Mouse (Mus musculus) embryonic fibroblast, embryonic 13.5 days (primary cell): Measurements from ENCODE around the gene Acbd7. TPM values are rescaled to one million over a fixed set of nuclear protein-coding genes. Genes with fewer than 3 reads are reported as not detected.

Experiments
- H3K27ac ChIP-seq: 2 replicates; pipeline ENCODE4 v1.5.1; 2012; ENCODE audit warnings: low read length, control low read depth, inconsistent platforms; ENCODE audit not compliant: insufficient read depth
- H3K4me1 ChIP-seq: 2 replicates; pipeline ENCODE4 v1.6.1; 2011; ENCODE audit warnings: low read length; ENCODE audit not compliant: control insufficient read depth, insufficient read depth
- H3K4me3 ChIP-seq: 2 replicates; pipeline ENCODE4 v1.5.1; 2011; ENCODE audit warnings: mild to moderate bottlenecking, control low read depth, low read length; ENCODE audit not compliant: insufficient read depth
- CTCF ChIP-seq: IDR thresholded peaks from 2 replicates; pipeline ENCODE4 v1.5.1; 2011; ENCODE audit warnings: mild to moderate bottlenecking, control low read depth, low read length, moderate library complexity, borderline replicate concordance; ENCODE audit not compliant: insufficient read depth
- POLR2A ChIP-seq: IDR thresholded peaks from 2 replicates; pipeline ENCODE4 v1.6.1; 2011; ENCODE audit warnings: low read depth, mild to moderate bottlenecking, control low read depth, low read length, moderate library complexity
- polyA plus RNA-seq: library from polyadenylated mRNA; stranded (reverse); fragments of >200 nt; gene quantifications from 2 replicates; pipeline ENCODE4 v1.2.4, GENCODE M21; 2011; ENCODE audit warnings: low read depth; ENCODE audit not compliant: missing spikeins, insufficient read length

The Acbd7 gene
- polyA plus RNA-seq, 1 experiment = not detected

DNA sequence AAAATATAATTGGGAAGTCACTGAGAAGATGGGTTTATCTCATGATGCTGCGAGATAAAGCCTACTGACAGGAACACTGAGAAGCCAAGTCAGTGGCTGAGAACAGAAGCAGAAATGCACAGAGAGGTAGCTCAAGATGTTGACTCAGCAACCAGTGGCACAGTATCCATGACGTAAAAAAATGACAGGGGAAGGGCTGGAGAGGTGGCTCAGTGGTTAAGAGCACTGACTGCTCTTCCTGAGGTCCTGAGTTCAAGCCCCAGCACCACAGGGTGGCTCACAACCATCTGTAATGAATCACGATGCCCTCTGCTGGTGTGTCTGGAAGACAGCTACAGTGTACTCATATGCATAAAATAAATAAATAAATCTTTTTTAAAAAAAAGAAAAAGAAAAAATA, 25.1 kb downstream of the Acbd7 start:
- Histone ChIP-seq H3K27ac (no peak overlapping the region), H3K4me3 (no peak overlapping the region), H3K4me1 (no peaks in the 10 kb centered on the region)
- no peak for TF ChIP-seq CTCF
- TF ChIP-seq POLR2A = no peak

- H3K4me1 ChIP-seq = no peaks in the 10 kb centered on the region
- no peak overlapping the region for H3K4me3 ChIP-seq
- no peak overlapping the region for H3K27ac ChIP-seq
- TF ChIP-seq CTCF (no peak), POLR2A (no peak)
Observed at GRCm38 (mm10) chr2:3365127-3365526, 29.2 kb downstream of the Acbd7 start.

GRCm38 (mm10) chr2:3387105-3387860, 51.3 kb downstream of the Acbd7 start:
- no peak for TF ChIP-seq POLR2A
- TF ChIP-seq CTCF = no peak
- H3K4me3 ChIP-seq = no peak overlapping the region
- no peaks in the 10 kb centered on the region for H3K4me1 ChIP-seq
- H3K27ac ChIP-seq = no peak overlapping the region

Other genes starting within 250 kb of the Acbd7 start
- 25.9 and 32.1 TPM in 2 replicates for gene Fam171a1, start 221.9 kb upstream of the Acbd7 start, polyA plus RNA-seq
- 34.3 and 36.7 TPM in 2 replicates for gene Nmt2, start 52.0 kb upstream of the Acbd7 start, polyA plus RNA-seq
- 13.7 and 16.1 TPM in 2 replicates for gene Rpp38, start 3.5 kb upstream of the Acbd7 start, polyA plus RNA-seq
- not detected in 2 replicates for gene Olah, start 61.0 kb downstream of the Acbd7 start, polyA plus RNA-seq
- gene Meig1, start 86.5 kb downstream of the Acbd7 start, polyA plus RNA-seq = not detected in 2 replicates
- gene Dclre1c, start 88.0 kb downstream of the Acbd7 start, polyA plus RNA-seq = 6.3 and 7.5 TPM in 2 replicates
- 4.5 and 8.2 TPM in 2 replicates for gene Suv39h2, start 138.9 kb downstream of the Acbd7 start, polyA plus RNA-seq
- 3.7 and 4.1 TPM in 2 replicates for gene Gm45902, start 176.6 kb downstream of the Acbd7 start, polyA plus RNA-seq
- gene Hspa14, start 176.6 kb downstream of the Acbd7 start, polyA plus RNA-seq = 56.4 and 59.9 TPM in 2 replicates
- 1.6 TPM in 2 replicates for gene Cdnf, start 176.9 kb downstream of the Acbd7 start, polyA plus RNA-seq
- gene Fam107b, start 234.3 kb downstream of the Acbd7 start, polyA plus RNA-seq = 28.2 and 34.4 TPM in 2 replicates